Mouse (Mus musculus) olfactory bulb, adult 2 months (tissue): ENCODE results near the gene Slc9a5. TPM values are rescaled to one million over a fixed set of nuclear protein-coding genes. Genes with fewer than 3 reads are reported as not detected.

ENCODE experiments used
- H3K27ac ChIP-seq: fragments of 200-500 bp; 2 replicates; pipeline ENCODE4 v1.5.1; 2012; ENCODE audit warnings: low read depth, low read length; ENCODE audit not compliant: insufficient read depth
- H3K4me1 ChIP-seq: fragments of 200-500 bp; 2 replicates; pipeline ENCODE4 v1.6.1; 2012; ENCODE audit warnings: low read length; ENCODE audit not compliant: control insufficient read depth, insufficient read depth
- H3K4me3 ChIP-seq: fragments of 200-500 bp; 2 replicates; pipeline ENCODE4 v1.5.1; 2012; ENCODE audit warnings: mild to moderate bottlenecking, low read depth, low read length, moderate library complexity; ENCODE audit not compliant: insufficient read depth
- CTCF ChIP-seq: fragments of 200-500 bp; IDR thresholded peaks from 2 replicates; pipeline ENCODE4 v1.5.1; 2012; ENCODE audit warnings: low read depth, mild to moderate bottlenecking, low read length, moderate library complexity; ENCODE audit not compliant: insufficient read depth
- POLR2A ChIP-seq: fragments of 200-500 bp; IDR thresholded peaks from 2 replicates; pipeline ENCODE4 v1.6.1; 2012; ENCODE audit warnings: mild to moderate bottlenecking, low read depth, low read length, moderate library complexity; ENCODE audit not compliant: insufficient read depth
- WGBS: fragments of 180-500 bp; shearing (Covaris S2); methylation state at CpG from one replicate; pipeline ENCODE4 v1.1.7; 2018; 5-methylcytosine and 5-hydroxymethylcytosine counted together
- polyA plus RNA-seq: library from polyadenylated mRNA; stranded (reverse); fragments of >200 nt; gene quantifications from 2 replicates; pipeline ENCODE4 v1.2.4, GENCODE M21; 2012; ENCODE audit warnings: low replicate concordance; ENCODE audit not compliant: missing spikeins, insufficient read depth, insufficient read length

Slc9a5 gene
- polyA plus RNA-seq, 1 experiment, result not detected

DNA sequence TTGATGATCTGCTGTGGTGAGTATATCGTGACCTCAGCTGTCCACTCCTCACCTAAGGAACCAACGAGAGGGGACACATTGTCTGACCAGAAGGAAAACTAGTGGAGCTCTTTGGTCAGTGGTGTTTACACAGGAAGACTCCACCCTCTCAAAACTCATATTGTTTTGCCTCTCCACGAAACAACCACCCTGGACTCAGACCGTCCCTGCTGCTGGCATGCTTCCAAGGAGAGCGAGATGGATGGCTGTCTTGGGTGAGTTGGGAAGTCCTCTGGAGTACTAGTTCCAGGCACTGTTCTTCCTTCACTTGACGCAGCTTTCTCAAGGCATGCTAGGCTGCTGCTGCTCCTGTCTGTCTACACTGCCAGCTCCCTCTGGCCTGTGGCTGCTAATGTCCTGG, 40.5 kb downstream of the Slc9a5 start:
- 74% methylated on average over 6 of the region's 6 CpGs for WGBS

DNA sequence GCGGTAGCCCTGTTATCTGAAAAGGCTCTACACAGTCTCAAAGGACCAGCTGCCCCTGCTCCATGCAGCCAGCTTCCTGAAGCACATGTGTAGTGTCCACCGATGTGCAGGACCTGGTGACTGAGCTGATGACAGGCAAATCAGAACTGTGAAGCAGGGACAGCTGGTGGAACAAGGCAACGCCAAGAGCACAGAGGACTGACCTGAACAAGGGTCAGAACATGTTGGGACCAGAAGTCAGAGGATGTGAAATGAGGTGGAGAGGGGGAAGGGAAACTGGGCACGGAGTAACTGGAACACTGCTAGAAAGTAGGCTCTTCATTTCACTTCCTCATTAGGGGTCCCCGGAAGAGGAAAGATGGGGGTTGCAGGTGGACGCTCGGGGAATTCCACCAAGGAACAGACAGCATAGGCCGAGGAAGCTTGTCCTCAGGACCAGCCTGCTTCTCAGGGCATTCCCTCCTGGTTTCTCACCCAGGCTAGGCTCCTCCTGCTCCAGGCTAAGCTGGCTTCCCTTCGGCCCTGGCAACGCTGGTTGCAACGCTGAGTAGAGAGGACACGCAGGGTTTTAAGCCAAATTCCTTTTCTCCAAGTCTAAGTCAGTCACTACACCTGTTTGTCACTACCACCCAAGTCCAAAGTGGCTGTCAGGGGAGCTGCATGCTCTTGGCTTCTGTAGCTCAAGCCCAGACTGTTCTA, 44.6 kb downstream of the Slc9a5 start:
- TF ChIP-seq CTCF (no peak), POLR2A (no peak)
- Histone ChIP-seq H3K4me1 (no peaks in the 10 kb centered on the region), H3K4me3 (no peak overlapping the region), H3K27ac (no peak overlapping the region)
- 92% methylated on average over 12 of the region's 12 CpGs for WGBS

More for the DNA sequence above, 40.5 kb downstream of the Slc9a5 start:
- TF ChIP-seq POLR2A (no peak), CTCF (no peak)
- no peak overlapping the region for H3K4me3 ChIP-seq
- no peak overlapping the region for H3K27ac ChIP-seq
- no peaks in the 10 kb centered on the region for H3K4me1 ChIP-seq

DNA sequence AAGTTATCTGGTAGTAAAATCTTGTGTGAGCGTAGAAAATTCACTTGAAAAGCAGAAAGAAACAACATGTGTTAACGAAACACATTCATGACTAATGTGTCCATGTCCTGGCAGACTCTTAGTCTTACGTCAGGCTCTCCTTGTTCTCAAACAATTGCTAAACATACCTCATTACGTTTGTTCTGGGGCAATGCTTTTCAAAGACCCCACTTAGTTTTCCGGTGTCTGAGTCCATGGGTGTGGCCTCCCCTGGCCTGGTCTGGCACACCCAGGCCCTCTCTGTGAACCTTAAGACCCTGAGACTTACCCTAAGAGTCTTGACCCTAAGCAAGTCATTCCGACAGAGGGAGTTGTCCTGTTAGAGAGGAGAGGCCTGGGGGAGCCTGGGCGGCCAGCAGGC, 45.3 kb downstream of the Slc9a5 start:
- WGBS, result 79% methylated on average over 7 of the region's 7 CpGs
- H3K4me1 ChIP-seq, result no peaks in the 10 kb centered on the region

DNA sequence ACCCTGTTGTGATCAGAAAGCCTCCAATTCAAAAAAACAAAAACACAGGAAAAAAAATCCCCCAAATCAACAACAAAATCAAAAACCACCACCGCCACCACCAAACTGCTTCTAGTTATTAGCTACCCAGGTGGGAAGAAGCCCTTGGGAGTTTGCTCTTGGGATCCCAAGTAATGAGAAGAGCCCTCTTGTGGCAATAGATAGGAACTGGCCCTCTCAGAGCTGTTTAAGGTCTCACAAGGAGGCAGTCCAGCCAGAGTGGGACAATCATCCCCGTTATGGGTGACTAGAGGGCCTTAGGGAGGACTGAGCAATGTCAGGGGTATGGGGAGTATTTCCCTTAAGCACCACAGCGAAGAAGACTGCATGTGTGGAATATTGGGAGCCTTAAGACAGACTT, 49.1 kb downstream of the Slc9a5 start:
- H3K27ac ChIP-seq, result no peak overlapping the region
- H3K4me3 ChIP-seq, result no peak overlapping the region
- H3K4me1 ChIP-seq, result no peaks in the 10 kb centered on the region
- 35% methylated on average over 3 of the region's 3 CpGs for WGBS
- TF ChIP-seq POLR2A (no peak), CTCF (no peak)

More for the DNA sequence above, 45.3 kb downstream of the Slc9a5 start:
- TF ChIP-seq CTCF, result no peak
- TF ChIP-seq POLR2A, result no peak
- no peak overlapping the region for H3K27ac ChIP-seq
- H3K4me3 ChIP-seq, result no peak overlapping the region

DNA sequence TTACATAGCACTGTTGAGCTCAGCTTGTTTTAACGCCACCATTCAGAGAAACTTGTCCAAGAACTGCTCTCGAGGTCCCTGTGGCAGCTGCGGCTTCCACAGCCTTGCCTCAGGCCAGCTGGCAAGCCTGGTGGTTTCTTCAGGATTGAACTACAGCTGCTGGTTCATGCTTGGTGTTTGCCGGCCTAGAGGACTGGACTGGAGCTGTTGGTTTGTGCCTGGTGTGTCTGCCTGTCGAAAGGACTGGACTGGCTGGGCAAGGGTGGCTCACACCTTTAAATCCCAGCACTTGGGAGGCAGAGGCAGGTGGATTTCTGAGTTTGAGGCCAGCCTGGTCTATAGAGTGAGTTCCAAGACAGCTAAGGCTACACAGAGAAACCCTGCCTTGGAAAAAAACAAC, 51.4 kb downstream of the Slc9a5 start:
- Histone ChIP-seq H3K4me3 (no peak overlapping the region), H3K27ac (no peak overlapping the region), H3K4me1 (no peaks in the 10 kb centered on the region)
- 90% methylated on average over 5 of the region's 5 CpGs for WGBS
- no peak for TF ChIP-seq CTCF
- TF ChIP-seq POLR2A, result no peak

DNA sequence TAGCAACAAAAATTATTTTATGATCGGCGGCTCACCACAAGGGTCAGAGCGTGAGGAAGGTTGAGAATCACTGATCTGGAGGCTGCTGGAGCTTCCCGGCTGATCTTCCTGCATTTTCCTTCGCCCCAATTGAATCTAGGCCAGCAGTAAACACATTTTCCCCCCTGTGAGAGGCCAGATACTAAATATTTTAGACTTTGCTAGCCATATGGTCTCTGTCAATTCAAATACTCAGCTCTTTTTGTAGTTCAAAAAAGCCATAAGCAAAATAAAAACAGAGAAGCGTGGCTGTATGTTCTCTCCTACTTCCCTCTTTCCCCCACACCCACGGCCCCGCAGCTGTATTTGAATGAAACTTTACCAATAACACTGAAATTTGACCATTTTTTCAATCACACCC, 54.8 kb downstream of the Slc9a5 start:
- no peak overlapping the region for H3K27ac ChIP-seq
- peaks cover 6% of the 10 kb centered on the region; the same call in 1 of the 2 replicates for H3K4me1 ChIP-seq
- TF ChIP-seq POLR2A, result no peak
- WGBS, result 86% methylated on average over 8 of the region's 8 CpGs
- H3K4me3 ChIP-seq, result no peak overlapping the region

DNA sequence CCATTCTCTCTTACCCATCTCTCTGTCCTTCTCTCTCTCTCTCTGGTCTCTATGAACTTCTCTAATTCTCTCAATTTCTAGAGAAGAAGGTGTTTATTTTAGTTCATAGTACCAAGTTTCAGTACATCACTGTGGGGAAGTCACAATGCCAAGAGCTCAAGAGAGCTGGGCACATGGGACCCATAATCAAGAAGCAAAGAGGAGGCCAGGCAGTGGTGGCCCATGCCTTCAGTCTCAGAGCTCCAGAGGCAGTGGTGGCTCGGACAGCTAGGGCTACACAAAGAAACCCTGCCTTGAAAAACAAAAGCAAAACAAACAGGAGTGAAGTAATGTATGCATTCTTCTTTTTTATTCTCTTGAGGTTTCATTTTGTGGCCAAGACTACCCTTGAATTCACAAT, 55.9 kb downstream of the Slc9a5 start:
- WGBS, result 85% methylated on average over 1 of the region's 1 CpGs
- Histone ChIP-seq H3K4me1 (peaks cover 6% of the 10 kb centered on the region; the same call in 1 of the 2 replicates), H3K4me3 (no peak overlapping the region), H3K27ac (no peak overlapping the region)
- no peak for TF ChIP-seq POLR2A

DNA sequence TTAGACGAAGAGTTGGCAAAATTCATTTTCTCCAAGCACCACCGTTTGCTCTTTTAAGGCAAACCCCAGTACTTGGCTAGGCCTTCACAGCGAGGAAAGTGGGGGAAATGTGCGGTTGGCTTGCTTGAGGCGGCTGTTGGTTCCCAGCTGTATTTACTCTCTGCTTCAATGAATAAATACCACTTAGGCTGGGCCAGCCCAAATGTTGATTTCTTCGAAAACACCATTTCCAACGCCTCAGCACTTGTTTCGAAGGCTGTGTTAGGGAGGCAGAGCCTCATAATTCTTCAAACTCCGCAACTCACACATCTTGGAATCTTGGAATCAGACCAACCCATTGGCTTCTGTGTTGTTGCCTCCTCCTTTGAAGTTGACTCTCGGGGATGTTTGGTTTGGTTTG, 57.8 kb downstream of the Slc9a5 start:
- H3K4me3 ChIP-seq, result no peak overlapping the region
- no peak overlapping the region for H3K27ac ChIP-seq

DNA sequence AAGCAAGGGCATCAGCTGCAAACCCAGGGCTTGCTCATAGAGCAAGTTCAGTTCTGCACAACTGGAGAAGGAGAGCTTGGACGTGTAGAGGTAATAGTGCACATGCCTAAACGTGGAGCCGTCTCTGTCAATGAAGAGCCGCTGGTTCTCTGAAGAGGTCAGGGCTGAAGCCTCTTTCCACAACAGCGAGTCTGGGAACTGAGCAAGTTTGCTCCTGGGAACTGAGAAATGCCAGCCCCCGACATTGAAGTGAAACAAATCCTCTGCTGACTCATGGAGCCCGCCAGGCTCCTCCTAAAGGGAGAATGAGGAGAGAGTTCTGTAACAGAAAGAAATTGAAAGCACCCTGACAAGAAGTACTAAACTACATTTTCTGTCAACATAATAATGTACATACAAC, 59.7 kb downstream of the Slc9a5 start:
- 62% methylated on average over 7 of the region's 7 CpGs for WGBS
- Histone ChIP-seq H3K4me1 (peaks cover 6% of the 10 kb centered on the region; the same call in 1 of the 2 replicates), H3K27ac (no peak overlapping the region), H3K4me3 (no peak overlapping the region)
- TF ChIP-seq CTCF (no peak), POLR2A (no peak)

More for the DNA sequence above, 57.8 kb downstream of the Slc9a5 start:
- H3K4me1 ChIP-seq, result peaks cover 6% of the 10 kb centered on the region; the same call in 1 of the 2 replicates
- whole genome bisulfite sequencing, result 18% methylated on average over 10 of the region's 10 CpGs
- TF ChIP-seq POLR2A (no peak), CTCF (no peak)
